Mouse (Mus musculus): Measurements from ENCODE around the gene Gm17455. TPM values are rescaled to one million over a fixed set of nuclear protein-coding genes. Genes with fewer than 3 reads are reported as not detected.

The Gm17455 gene
- polyA plus RNA-seq, 1 experiment from 2014 or later = 6.9 TPM

DNA sequence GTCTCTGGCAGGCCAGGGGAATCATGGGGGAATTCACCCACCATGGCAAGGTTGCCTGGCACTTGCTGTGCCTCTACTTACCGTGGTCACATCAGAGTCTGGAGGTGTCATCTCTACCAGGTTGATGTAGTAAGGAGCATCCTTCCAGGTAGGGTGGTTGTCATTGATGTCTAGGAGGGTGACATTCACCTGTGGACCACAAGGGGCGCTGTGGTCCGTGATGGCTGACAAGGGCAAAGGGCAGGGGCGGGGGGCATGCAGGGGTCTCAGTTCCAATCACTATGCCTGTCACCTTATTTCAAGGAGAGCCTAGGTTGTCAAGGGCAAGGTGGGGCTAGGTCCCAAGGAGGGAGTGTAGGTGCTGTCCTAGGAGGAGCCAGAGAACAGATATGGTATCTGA, 20.1 kb downstream of the Gm17455 start:
- Histone ChIP-seq H3K4me1 (ENCODE audit: control insufficient read depth, insufficient read depth, low read length) (no peaks in the 10 kb centered on the region), H3K4me2 (ENCODE audit: low read length) (no peak overlapping the region), H3K9me3 (replicated peaks; ENCODE audit: control insufficient read depth, low read length) (no peaks in the 10 kb centered on the region), H3K36me3 (ENCODE audit: control insufficient read depth, insufficient read depth, low read length) (no peaks in the 10 kb centered on the region), H3K4me3 (ENCODE audit: low read depth, low read length) (no peak overlapping the region), H3K27me3 (replicated peaks; ENCODE audit: control insufficient read depth, insufficient read depth, low read length) (no peaks in the 10 kb centered on the region), H3K9ac (ENCODE audit: low read length) (no peak overlapping the region), H3K27ac (ENCODE audit: low read depth, low read length) (no peak overlapping the region)
- WGBS = 15% methylated on average over 4 of the region's 4 CpGs
- ATAC-seq = no peak
- no peak for DNase-seq (ENCODE audit: low spot score)

DNA sequence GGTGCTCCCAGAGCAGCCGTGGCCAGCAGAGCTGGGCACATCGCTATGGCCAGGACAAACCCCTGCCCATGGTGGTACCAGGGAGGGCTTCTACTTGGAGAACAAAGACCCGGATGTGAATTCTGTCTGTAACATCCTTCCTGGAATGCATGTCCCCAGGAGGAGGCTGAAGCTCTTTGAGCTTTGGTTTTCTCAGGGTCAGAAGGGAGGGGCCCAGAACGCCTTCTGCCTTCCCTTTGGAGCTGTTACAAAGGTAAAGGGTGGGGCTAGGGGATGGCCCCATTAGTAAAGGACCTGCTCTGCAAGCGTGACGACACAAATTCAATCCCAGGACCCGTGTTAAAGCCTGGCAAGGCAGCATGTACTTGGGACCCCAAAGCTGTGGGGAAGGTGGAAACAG, 23.2 kb downstream of the Gm17455 start:
- no peak for DNase-seq (ENCODE audit: low spot score)
- Histone ChIP-seq H3K27me3 (replicated peaks; ENCODE audit: control insufficient read depth, insufficient read depth, low read length) (no peaks in the 10 kb centered on the region), H3K36me3 (ENCODE audit: control insufficient read depth, insufficient read depth, low read length) (no peaks in the 10 kb centered on the region), H3K9me3 (replicated peaks; ENCODE audit: control insufficient read depth, low read length) (no peaks in the 10 kb centered on the region), H3K9ac (ENCODE audit: low read length) (no peak overlapping the region), H3K4me2 (ENCODE audit: low read length) (no peak overlapping the region), H3K4me1 (ENCODE audit: control insufficient read depth, insufficient read depth, low read length) (no peaks in the 10 kb centered on the region), H3K27ac (ENCODE audit: low read depth, low read length) (no peak overlapping the region), H3K4me3 (ENCODE audit: low read depth, low read length) (no peak overlapping the region)
- 69% methylated on average over 7 of the region's 7 CpGs for WGBS
- no peak for ATAC-seq

GRCm38 (mm10) chr10:60430001-60430400, 30.5 kb downstream of the Gm17455 start:
- WGBS = 24% methylated on average over 10 of the region's 10 CpGs
- Histone ChIP-seq H3K4me2 (ENCODE audit: low read length) (no peak overlapping the region), H3K27me3 (replicated peaks; ENCODE audit: control insufficient read depth, insufficient read depth, low read length) (no peaks in the 10 kb centered on the region)

DNA sequence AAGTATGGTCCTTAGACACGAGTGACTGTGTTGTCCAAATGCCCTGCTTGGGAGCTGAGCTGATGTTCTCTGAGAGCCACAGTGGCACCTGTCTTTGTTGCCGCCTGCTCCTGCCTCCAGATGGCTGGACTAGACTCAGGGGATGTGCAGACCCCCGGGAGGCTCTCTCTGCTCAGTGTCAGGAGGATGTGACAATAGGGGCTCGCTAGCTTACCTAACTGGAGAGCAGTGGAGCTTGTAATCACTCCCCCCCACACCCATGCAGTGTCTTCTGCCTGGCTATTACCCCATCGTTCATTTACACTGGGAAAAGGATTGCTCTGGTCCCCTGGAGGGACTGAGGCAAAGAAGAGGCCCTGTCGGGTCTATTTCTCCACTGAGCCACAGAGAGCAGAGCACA, 31.1 kb downstream of the Gm17455 start:
- no peak for DNase-seq (ENCODE audit: low spot score)
- H3K9ac ChIP-seq (ENCODE audit: low read length) = no peak overlapping the region
- H3K4me1 ChIP-seq (ENCODE audit: control insufficient read depth, insufficient read depth, low read length) = peaks cover 9% of the 10 kb centered on the region; the same call in 1 of the 2 replicates

More at GRCm38 (mm10) chr10:60430001-60430400, 30.5 kb downstream of the Gm17455 start:
- DNase-seq (ENCODE audit: low spot score) (peak; percentile 45), ATAC-seq (no peak)
- peaks cover 9% of the 10 kb centered on the region; the same call in 1 of the 2 replicates for H3K4me1 ChIP-seq (ENCODE audit: control insufficient read depth, insufficient read depth, low read length)
- H3K27ac ChIP-seq (ENCODE audit: low read depth, low read length) = no peak overlapping the region
- no peaks in the 10 kb centered on the region for H3K9me3 ChIP-seq (replicated peaks; ENCODE audit: control insufficient read depth, low read length)
- H3K9ac ChIP-seq (ENCODE audit: low read length) = no peak overlapping the region
- no peak overlapping the region for H3K4me3 ChIP-seq (ENCODE audit: low read depth, low read length)
- H3K36me3 ChIP-seq (ENCODE audit: control insufficient read depth, insufficient read depth, low read length) = no peaks in the 10 kb centered on the region

GRCm38 (mm10) chr10:60432679-60433078, 33.2 kb downstream of the Gm17455 start:
- ATAC-seq (no peak), DNase-seq (ENCODE audit: low spot score) (no peak)
- no peak overlapping the region for H3K4me2 ChIP-seq (ENCODE audit: low read length)
- H3K36me3 ChIP-seq (ENCODE audit: control insufficient read depth, insufficient read depth, low read length) = no peaks in the 10 kb centered on the region
- H3K27me3 ChIP-seq (replicated peaks; ENCODE audit: control insufficient read depth, insufficient read depth, low read length) = no peaks in the 10 kb centered on the region
- peaks cover 9% of the 10 kb centered on the region; the same call in 1 of the 2 replicates for H3K4me1 ChIP-seq (ENCODE audit: control insufficient read depth, insufficient read depth, low read length)
- H3K9me3 ChIP-seq (replicated peaks; ENCODE audit: control insufficient read depth, low read length) = no peaks in the 10 kb centered on the region
- H3K27ac ChIP-seq (ENCODE audit: low read depth, low read length) = no peak overlapping the region
- no peak overlapping the region for H3K9ac ChIP-seq (ENCODE audit: low read length)
- no peak overlapping the region for H3K4me3 ChIP-seq (ENCODE audit: low read depth, low read length)
- 27% methylated on average over 4 of the region's 4 CpGs for WGBS

More for the DNA sequence above, 31.1 kb downstream of the Gm17455 start:
- H3K9me3 ChIP-seq (replicated peaks; ENCODE audit: control insufficient read depth, low read length) = no peaks in the 10 kb centered on the region
- H3K27me3 ChIP-seq (replicated peaks; ENCODE audit: control insufficient read depth, insufficient read depth, low read length) = no peaks in the 10 kb centered on the region
- H3K27ac ChIP-seq (ENCODE audit: low read depth, low read length) = no peak overlapping the region
- 11% methylated on average over 6 of the region's 6 CpGs for WGBS
- ATAC-seq = no peak
- H3K4me2 ChIP-seq (ENCODE audit: low read length) = no peak overlapping the region
- no peak overlapping the region for H3K4me3 ChIP-seq (ENCODE audit: low read depth, low read length)
- H3K36me3 ChIP-seq (ENCODE audit: control insufficient read depth, insufficient read depth, low read length) = no peaks in the 10 kb centered on the region

DNA sequence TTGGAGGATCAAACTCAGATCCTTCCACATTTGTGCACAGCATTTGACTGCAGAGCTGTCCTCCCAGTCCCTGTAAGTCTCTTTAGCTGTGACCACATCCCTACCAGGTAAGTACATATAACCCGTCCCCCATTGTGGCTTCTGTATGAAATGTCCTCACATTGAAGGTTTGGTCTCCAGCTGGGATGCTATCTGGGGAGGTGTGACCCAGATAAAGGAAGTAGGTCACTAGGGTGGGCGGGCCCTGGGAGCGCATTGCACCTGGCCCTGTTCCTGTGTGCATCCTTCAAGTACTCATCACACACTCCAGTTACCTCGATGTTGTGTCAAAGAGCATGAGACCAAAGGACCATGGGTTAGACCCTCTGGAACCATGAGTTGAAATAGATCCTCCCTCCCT, 42.8 kb downstream of the Gm17455 start:
- 90% methylated on average over 4 of the region's 4 CpGs for WGBS
- no peaks in the 10 kb centered on the region for H3K9me3 ChIP-seq (replicated peaks; ENCODE audit: control insufficient read depth, low read length)
- no peak overlapping the region for H3K9ac ChIP-seq (ENCODE audit: low read length)
- ATAC-seq (no peak), DNase-seq (ENCODE audit: low spot score) (no peak)
- no peaks in the 10 kb centered on the region for H3K4me1 ChIP-seq (ENCODE audit: control insufficient read depth, insufficient read depth, low read length)
- no peak overlapping the region for H3K27ac ChIP-seq (ENCODE audit: low read depth, low read length)
- no peak overlapping the region for H3K4me3 ChIP-seq (ENCODE audit: low read depth, low read length)
- no peaks in the 10 kb centered on the region for H3K27me3 ChIP-seq (replicated peaks; ENCODE audit: control insufficient read depth, insufficient read depth, low read length)
- H3K36me3 ChIP-seq (ENCODE audit: control insufficient read depth, insufficient read depth, low read length) = no peaks in the 10 kb centered on the region
- no peak overlapping the region for H3K4me2 ChIP-seq (ENCODE audit: low read length)

GRCm38 (mm10) chr10:60443078-60443477, 43.6 kb downstream of the Gm17455 start:
- Histone ChIP-seq H3K4me1 (ENCODE audit: control insufficient read depth, insufficient read depth, low read length) (no peaks in the 10 kb centered on the region), H3K4me3 (ENCODE audit: low read depth, low read length) (no peak overlapping the region), H3K4me2 (ENCODE audit: low read length) (no peak overlapping the region), H3K9ac (ENCODE audit: low read length) (no peak overlapping the region), H3K27ac (ENCODE audit: low read depth, low read length) (no peak overlapping the region), H3K9me3 (replicated peaks; ENCODE audit: control insufficient read depth, low read length) (no peaks in the 10 kb centered on the region), H3K36me3 (ENCODE audit: control insufficient read depth, insufficient read depth, low read length) (no peaks in the 10 kb centered on the region), H3K27me3 (replicated peaks; ENCODE audit: control insufficient read depth, insufficient read depth, low read length) (no peaks in the 10 kb centered on the region)
- ATAC-seq (no peak), DNase-seq (ENCODE audit: low spot score) (no peak)
- WGBS = 2% methylated on average over 2 of the region's 2 CpGs

- H3K4me2 ChIP-seq (ENCODE audit: low read length) = no peak overlapping the region
- ATAC-seq (no peak), DNase-seq (ENCODE audit: low spot score) (no peak)
- no peaks in the 10 kb centered on the region for H3K9me3 ChIP-seq (replicated peaks; ENCODE audit: control insufficient read depth, low read length)
- H3K4me3 ChIP-seq (ENCODE audit: low read depth, low read length) = no peak overlapping the region
- no peak overlapping the region for H3K9ac ChIP-seq (ENCODE audit: low read length)
- no peaks in the 10 kb centered on the region for H3K36me3 ChIP-seq (ENCODE audit: control insufficient read depth, insufficient read depth, low read length)
- H3K27ac ChIP-seq (ENCODE audit: low read depth, low read length) = no peak overlapping the region
- WGBS = 62% methylated on average over 8 of the region's 8 CpGs
- no peaks in the 10 kb centered on the region for H3K27me3 ChIP-seq (replicated peaks; ENCODE audit: control insufficient read depth, insufficient read depth, low read length)
- H3K4me1 ChIP-seq (ENCODE audit: control insufficient read depth, insufficient read depth, low read length) = no peaks in the 10 kb centered on the region
Measured at GRCm38 (mm10) chr10:60445031-60445593, 45.6 kb downstream of the Gm17455 start.

DNA sequence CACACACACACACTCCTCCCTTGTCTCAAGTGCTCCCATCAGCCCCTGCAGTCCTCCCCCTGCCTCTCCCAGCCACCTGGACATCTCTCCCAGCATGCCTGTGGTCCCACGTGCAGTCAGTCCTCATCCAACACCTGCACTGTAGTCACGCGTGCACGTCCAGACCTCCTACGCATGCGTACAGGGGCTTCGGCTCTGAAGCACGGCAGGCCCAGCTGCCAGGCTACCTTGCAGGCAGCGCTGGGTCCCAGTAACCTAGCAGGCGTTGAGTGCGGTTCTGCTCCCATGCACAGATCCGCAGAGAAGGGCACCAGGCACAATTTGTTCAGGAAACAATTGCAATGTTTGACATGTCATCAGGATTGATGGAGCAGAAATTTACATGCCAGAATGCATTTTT, 47.7 kb downstream of the Gm17455 start:
- Histone ChIP-seq H3K27ac (ENCODE audit: low read depth, low read length) (no peak overlapping the region), H3K9me3 (replicated peaks; ENCODE audit: control insufficient read depth, low read length) (no peaks in the 10 kb centered on the region), H3K27me3 (replicated peaks; ENCODE audit: control insufficient read depth, insufficient read depth, low read length) (no peaks in the 10 kb centered on the region), H3K4me1 (ENCODE audit: control insufficient read depth, insufficient read depth, low read length) (no peaks in the 10 kb centered on the region), H3K9ac (ENCODE audit: low read length) (no peak overlapping the region), H3K4me2 (ENCODE audit: low read length) (no peak overlapping the region), H3K36me3 (ENCODE audit: control insufficient read depth, insufficient read depth, low read length) (no peaks in the 10 kb centered on the region), H3K4me3 (ENCODE audit: low read depth, low read length) (no peak overlapping the region)
- WGBS = 89% methylated on average over 12 of the region's 12 CpGs
- DNase-seq (ENCODE audit: low spot score) = no peak
- ATAC-seq = no peak
